Mouse (Mus musculus) embryonic facial prominence, embryonic 14.5 days (tissue): ENCODE data around the gene Mbtps2. TPM values are rescaled to one million over a fixed set of nuclear protein-coding genes. Genes with fewer than 3 reads are reported as not detected.

Source experiments
- ATAC-seq: fragments of 200-750 bp; cut with Nextera tagmentation; 2 replicates; pipeline ENCODE4 v1.8.0; 2017; ENCODE audit warnings: low read depth, moderate number of reproducible peaks, moderate TSS enrichment
- DNase-seq: peaks from one replicate; pipeline ENCODE4 v3.0.0-alpha.2; 2015; ENCODE audit warnings: low spot score
- H3K27ac ChIP-seq: fragments of 300-500 bp; sonication (generic); replicated peaks from 2 replicates; pipeline ENCODE4 v1.5.1; 2014; ENCODE audit warnings: low read depth, mild to moderate bottlenecking, low read length, moderate library complexity
- H3K27me3 ChIP-seq: fragments of 300-500 bp; sonication (generic); replicated peaks from 2 replicates; pipeline ENCODE4 v1.6.1; 2014; ENCODE audit warnings: low read length; ENCODE audit not compliant: control insufficient read depth, insufficient read depth
- H3K36me3 ChIP-seq: fragments of 300-500 bp; sonication (generic); 2 replicates; pipeline ENCODE4 v1.6.1; 2014; ENCODE audit warnings: low read length, mixed read lengths; ENCODE audit not compliant: control insufficient read depth, insufficient read depth
- H3K4me1 ChIP-seq: fragments of 300-500 bp; sonication (generic); 2 replicates; pipeline ENCODE4 v1.6.1; 2014; ENCODE audit warnings: antibody characterized with exemption, low read length; ENCODE audit not compliant: control insufficient read depth, insufficient read depth
- H3K4me2 ChIP-seq: fragments of 300-500 bp; sonication (generic); 2 replicates; pipeline ENCODE4 v1.6.1; 2014; ENCODE audit warnings: low read depth, mild to moderate bottlenecking, low read length, moderate library complexity, mixed read lengths
- H3K4me3 ChIP-seq: fragments of 300-500 bp; sonication (generic); 2 replicates; pipeline ENCODE4 v1.5.1; 2014; ENCODE audit warnings: low read depth, mild to moderate bottlenecking, low read length
- H3K9ac ChIP-seq: fragments of 300-500 bp; sonication (generic); 2 replicates; pipeline ENCODE4 v1.6.1; 2014; ENCODE audit warnings: low read depth, mild to moderate bottlenecking, low read length, moderate library complexity, mixed read lengths
- H3K9me3 ChIP-seq: fragments of 300-500 bp; sonication (generic); 2 replicates; pipeline ENCODE4 v1.6.1; 2016; ENCODE audit warnings: low read length; ENCODE audit not compliant: control insufficient read depth
- WGBS: fragments of 180-500 bp; shearing (Covaris S2); extraction: QIAGEN DNeasy Blood & Tissue Kit; methylation state at CpG from one replicate; pipeline ENCODE4 v1.1.7; 2014; 5-methylcytosine and 5-hydroxymethylcytosine counted together
- polyA plus RNA-seq: library from polyadenylated mRNA; unstranded; fragments of >200 nt; fragmentation: Nextera tagmentation; extraction: Ambion mirVana; gene quantifications from 2 replicates; pipeline ENCODE4 v1.2.1, GENCODE M21; 2014

Gene Mbtps2
- polyA plus RNA-seq, 1 experiment from 2014 or later = 18.4 TPM

- Histone ChIP-seq H3K4me3 (no peak overlapping the region), H3K9ac (no peak overlapping the region), H3K36me3 (peaks cover 9% of the 10 kb centered on the region)
These were observed 23.8 kb downstream of the Mbtps2 start for GRCm38 (mm10) chrX:157574683-157575082.

GRCm38 (mm10) chrX:157568840-157569239, 29.7 kb downstream of the Mbtps2 start, which contains the start of gene Yy2:
TSS of gene Yy2 (minus strand) at chrX:157568985.
- Histone ChIP-seq H3K27ac (no peak within 1 kb of the TSS), H3K4me3 (no peak within 1 kb of the TSS), H3K36me3 (peaks cover 23% of the 10 kb centered on the region), H3K4me2 (no peak within 1 kb of the TSS), H3K27me3 (no peaks in the 10 kb centered on the region), H3K4me1 (no peaks in the 10 kb centered on the region), H3K9me3 (no peaks in the 10 kb centered on the region), H3K9ac (no peak within 1 kb of the TSS)
- ATAC-seq = no peak
- 92% methylated on average over 26 of the region's 26 CpGs for WGBS
- no peak for DNase-seq

More at GRCm38 (mm10) chrX:157574683-157575082, 23.8 kb downstream of the Mbtps2 start:
- no peak for ATAC-seq
- WGBS = 87% methylated on average over 2 of the region's 2 CpGs
- Histone ChIP-seq H3K9me3 (no peaks in the 10 kb centered on the region), H3K27me3 (no peaks in the 10 kb centered on the region), H3K4me1 (no peaks in the 10 kb centered on the region), H3K4me2 (no peak overlapping the region), H3K27ac (no peak overlapping the region)
- DNase-seq = no peak

GRCm38 (mm10) chrX:157563794-157564193, 34.7 kb downstream of the Mbtps2 start:
- Histone ChIP-seq H3K27ac (no peak overlapping the region), H3K4me2 (no peak overlapping the region), H3K4me1 (no peaks in the 10 kb centered on the region), H3K4me3 (no peak overlapping the region), H3K36me3 (peaks cover 16% of the 10 kb centered on the region; the same call in 1 of the 2 replicates), H3K9me3 (no peaks in the 10 kb centered on the region), H3K27me3 (no peaks in the 10 kb centered on the region), H3K9ac (no peak overlapping the region)
- 83% methylated on average over 10 of the region's 10 CpGs for WGBS
- DNase-seq = no peak
- no peak for ATAC-seq

GRCm38 (mm10) chrX:157547082-157547481, 51.4 kb downstream of the Mbtps2 start:
- no peak for ATAC-seq
- Histone ChIP-seq H3K36me3 (no peaks in the 10 kb centered on the region), H3K9ac (no peak overlapping the region), H3K27ac (no peak overlapping the region), H3K4me1 (no peaks in the 10 kb centered on the region), H3K27me3 (no peaks in the 10 kb centered on the region), H3K4me2 (no peak overlapping the region), H3K9me3 (no peaks in the 10 kb centered on the region), H3K4me3 (no peak overlapping the region)
- no peak for DNase-seq
- WGBS = 38% methylated on average over 3 of the region's 3 CpGs

GRCm38 (mm10) chrX:157506400-157506799, 92.1 kb downstream of the Mbtps2 start:
- Histone ChIP-seq H3K9me3 (no peaks in the 10 kb centered on the region), H3K27me3 (no peaks in the 10 kb centered on the region), H3K27ac (no peak overlapping the region), H3K4me2 (no peak overlapping the region), H3K36me3 (no peaks in the 10 kb centered on the region), H3K4me3 (no peak overlapping the region), H3K4me1 (no peaks in the 10 kb centered on the region), H3K9ac (no peak overlapping the region)
- WGBS = 62% methylated on average over 5 of the region's 5 CpGs
- no peak for DNase-seq
- no peak for ATAC-seq

- no peaks in the 10 kb centered on the region for H3K36me3 ChIP-seq
- H3K9ac ChIP-seq = no peak overlapping the region
- no peak overlapping the region for H3K4me3 ChIP-seq
- H3K27ac ChIP-seq = no peak overlapping the region
- H3K4me1 ChIP-seq = no peaks in the 10 kb centered on the region
- H3K4me2 ChIP-seq = no peak overlapping the region
- DNase-seq = no peak
- WGBS = 58% methylated on average over 1 of the region's 1 CpGs
- H3K9me3 ChIP-seq = no peaks in the 10 kb centered on the region
- no peak for ATAC-seq
- H3K27me3 ChIP-seq = no peaks in the 10 kb centered on the region
These were observed 94.0 kb downstream of the Mbtps2 start for GRCm38 (mm10) chrX:157504506-157504905.

- no peak overlapping the region for H3K4me3 ChIP-seq
- WGBS = 72% methylated on average over 2 of the region's 2 CpGs
- H3K27ac ChIP-seq = no peak overlapping the region
- no peak overlapping the region for H3K9ac ChIP-seq
- no peaks in the 10 kb centered on the region for H3K4me1 ChIP-seq
- DNase-seq (no peak), ATAC-seq (no peak)
- H3K4me2 ChIP-seq = no peak overlapping the region
- H3K36me3 ChIP-seq = no peaks in the 10 kb centered on the region
- H3K9me3 ChIP-seq = no peaks in the 10 kb centered on the region
- no peaks in the 10 kb centered on the region for H3K27me3 ChIP-seq
These were observed 96.6 kb downstream of the Mbtps2 start for GRCm38 (mm10) chrX:157501871-157502270.

GRCm38 (mm10) chrX:157500004-157500403, 98.5 kb downstream of the Mbtps2 start:
- Histone ChIP-seq H3K27ac (no peak overlapping the region), H3K4me2 (no peak overlapping the region), H3K4me3 (no peak overlapping the region), H3K27me3 (no peaks in the 10 kb centered on the region), H3K9ac (no peak overlapping the region), H3K36me3 (no peaks in the 10 kb centered on the region), H3K4me1 (no peaks in the 10 kb centered on the region), H3K9me3 (no peaks in the 10 kb centered on the region)
- DNase-seq = no peak
- 63% methylated on average over 8 of the region's 8 CpGs for WGBS
- no peak for ATAC-seq

- no peak overlapping the region for H3K4me2 ChIP-seq
- 91% methylated on average over 4 of the region's 4 CpGs for WGBS
- no peak overlapping the region for H3K27ac ChIP-seq
- H3K27me3 ChIP-seq = no peaks in the 10 kb centered on the region
- H3K4me3 ChIP-seq = no peak overlapping the region
- no peak for DNase-seq
- no peaks in the 10 kb centered on the region for H3K9me3 ChIP-seq
- ATAC-seq = no peak
- H3K4me1 ChIP-seq = no peaks in the 10 kb centered on the region
- H3K36me3 ChIP-seq = no peaks in the 10 kb centered on the region
- no peak overlapping the region for H3K9ac ChIP-seq
These were observed 105.4 kb downstream of the Mbtps2 start for GRCm38 (mm10) chrX:157493159-157493558.
